Mouse (Mus musculus): Measurements from ENCODE around the gene Cd200r1. TPM values are rescaled to one million over a fixed set of nuclear protein-coding genes. Genes with fewer than 3 reads are reported as not detected.

Cd200r1 gene
- 4.8 and 8.2 TPM in 2 replicates for total RNA-seq (2015; ENCODE audit: low replicate concordance)
- 1.5 and 4.5 TPM in 2 replicates for total RNA-seq (2017; ENCODE audit: low replicate concordance)

DNA sequence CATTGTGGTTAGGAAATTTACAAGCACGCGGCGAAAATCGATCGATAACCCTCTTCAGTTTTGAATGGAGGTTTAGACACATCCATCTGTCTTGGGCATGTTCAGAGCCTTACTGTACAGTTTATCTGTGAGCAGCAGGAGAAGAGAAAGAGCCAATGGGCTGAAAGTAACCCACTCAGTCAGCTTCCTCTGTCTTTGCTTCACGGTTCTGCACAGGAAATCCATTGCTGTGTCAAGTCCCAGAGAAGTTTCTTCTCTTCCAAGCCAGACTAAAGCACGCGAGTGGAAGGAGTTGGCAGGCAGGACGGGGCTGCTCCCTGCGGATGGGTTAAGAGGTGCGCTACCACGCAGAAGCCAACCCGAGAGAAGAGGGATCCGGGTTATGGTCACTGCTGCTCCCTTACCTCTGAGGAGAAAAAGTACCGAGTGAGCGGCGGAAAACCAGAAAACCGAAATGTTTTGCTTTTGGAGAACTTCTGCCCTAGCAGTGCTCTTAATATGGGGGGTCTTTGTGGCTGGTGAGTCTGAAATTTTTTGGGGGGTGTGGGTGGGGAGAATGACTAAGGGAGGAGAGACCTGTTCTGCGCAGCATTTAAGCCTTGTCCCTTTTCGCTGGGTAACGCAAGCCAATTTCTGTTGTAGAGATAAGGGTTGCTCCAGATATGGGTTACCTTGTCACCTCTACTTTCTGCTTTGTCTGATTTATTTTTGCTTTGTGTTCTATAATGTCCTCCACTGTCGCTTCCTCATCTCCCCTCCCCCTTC is at the start of gene Cd200r1:
Gene Cd200r1 (plus strand): TSS at position 182 of the 765 bp plus-strand sequence.
- no peak for ATAC-seq (replicated peaks; ENCODE audit: low FRiP score, poor library complexity, severe bottlenecking)

GRCm38 (mm10) chr16:44716305-44717140 is 49.0 kb upstream of the Cd200r1 start:
- no peak for ATAC-seq (replicated peaks; ENCODE audit: low FRiP score, poor library complexity, severe bottlenecking)

- no peak for ATAC-seq (replicated peaks; ENCODE audit: low FRiP score, poor library complexity, severe bottlenecking)
Measured at GRCm38 (mm10) chr16:44717141-44717634, 48.3 kb upstream of the Cd200r1 start.

GRCm38 (mm10) chr16:44717838-44718237 is 47.7 kb upstream of the Cd200r1 start:
- no peak for ATAC-seq (replicated peaks; ENCODE audit: low FRiP score, poor library complexity, severe bottlenecking)

DNA sequence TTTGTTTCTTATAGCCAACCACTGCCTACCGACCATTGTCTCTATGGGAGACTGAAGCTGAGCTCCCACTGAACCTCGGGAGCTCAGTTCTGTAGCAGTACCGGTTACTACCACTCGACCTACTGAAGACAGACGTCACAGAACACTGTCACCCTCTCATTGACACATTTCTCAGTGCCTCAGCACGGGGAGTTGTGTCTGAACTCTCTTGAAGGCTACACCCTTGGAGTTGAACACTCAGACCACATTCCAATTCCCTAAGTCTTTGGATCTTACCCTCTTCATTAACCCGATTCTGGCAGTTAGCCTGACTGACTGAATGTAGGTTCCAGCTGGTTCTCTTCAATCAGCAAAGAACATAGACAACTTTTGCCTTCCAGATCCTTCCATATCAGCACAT is 46.2 kb upstream of the Cd200r1 start:
- ATAC-seq (replicated peaks; ENCODE audit: low FRiP score, poor library complexity, severe bottlenecking): no peak

DNA sequence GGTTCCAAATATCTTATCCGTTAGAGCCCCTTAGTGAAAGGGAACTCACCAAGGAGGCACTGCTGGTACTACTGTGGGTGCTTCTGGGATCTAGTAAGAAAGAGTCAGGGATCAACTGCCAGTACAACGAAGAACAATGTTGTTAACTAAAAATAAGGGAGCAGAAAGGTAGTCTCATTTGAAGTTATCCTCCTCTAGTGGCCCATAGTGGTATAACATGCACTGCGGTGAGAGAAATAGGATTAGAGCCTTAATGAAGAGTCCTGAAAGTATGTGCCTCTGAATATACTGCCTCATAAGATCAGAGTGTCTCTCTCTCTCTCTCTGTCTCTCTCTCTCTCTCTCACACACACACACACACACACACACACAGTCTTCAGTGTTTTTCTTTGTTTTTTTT is 45.0 kb upstream of the Cd200r1 start:
- ATAC-seq (replicated peaks; ENCODE audit: low FRiP score, poor library complexity, severe bottlenecking): no peak

DNA sequence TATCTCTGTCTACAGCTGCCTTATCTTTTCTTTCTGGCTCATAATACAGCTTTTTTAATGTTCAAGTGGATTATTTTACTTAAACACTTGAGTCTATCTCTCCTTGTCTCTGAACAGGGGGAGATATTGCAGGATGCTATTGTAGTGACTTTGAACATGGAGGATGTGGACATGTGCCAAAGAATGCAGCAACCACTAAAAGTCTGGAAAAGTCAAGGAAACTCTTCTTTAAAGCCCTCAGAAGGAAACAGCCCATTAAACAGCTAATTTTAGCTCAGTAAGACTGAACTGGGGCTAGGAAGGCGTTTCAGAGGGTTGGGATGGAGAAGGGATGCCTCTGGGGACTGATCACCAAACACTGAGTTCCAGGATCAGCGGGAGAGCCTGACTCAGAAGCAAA is 42.9 kb upstream of the Cd200r1 start:
- no peak for ATAC-seq (replicated peaks; ENCODE audit: low FRiP score, poor library complexity, severe bottlenecking)

- ATAC-seq (replicated peaks; ENCODE audit: low FRiP score, poor library complexity, severe bottlenecking): peak; percentile 95
Measured at GRCm38 (mm10) chr16:44724083-44724787, 41.3 kb upstream of the Cd200r1 start, which contains the start of gene Nepro. TSS of gene Nepro (plus strand) at chr16:44724301.

- ATAC-seq (replicated peaks; ENCODE audit: low FRiP score, poor library complexity, severe bottlenecking): 0 out of 2 replicates have a peak, but pooled peaks have one; percentile 7
Measured at GRCm38 (mm10) chr16:44724847-44725246, 40.7 kb upstream of the Cd200r1 start.

GRCm38 (mm10) chr16:44725286-44726223 is 40.0 kb upstream of the Cd200r1 start:
- ATAC-seq (replicated peaks; ENCODE audit: low FRiP score, poor library complexity, severe bottlenecking): peak; percentile 71

DNA sequence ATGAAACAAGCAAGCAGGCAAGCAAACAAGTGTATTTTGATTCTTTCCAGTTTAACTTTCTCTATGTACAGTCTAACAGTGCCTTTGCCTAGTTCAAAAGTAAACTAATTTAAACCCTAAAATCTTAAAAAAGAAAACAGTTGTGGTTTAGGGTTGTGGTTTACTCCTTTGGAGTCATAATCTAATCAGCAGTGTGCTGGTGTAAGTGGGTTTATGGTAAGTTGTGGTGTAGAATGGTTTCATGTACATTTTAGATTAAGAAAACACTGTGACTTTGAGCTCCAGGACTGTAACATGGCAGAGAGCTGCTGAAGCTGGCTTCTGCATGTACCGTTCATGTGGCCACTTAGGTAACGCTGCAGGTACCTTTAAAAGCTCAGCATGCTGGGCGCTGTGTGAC is 38.0 kb upstream of the Cd200r1 start:
- no peak for ATAC-seq (replicated peaks; ENCODE audit: low FRiP score, poor library complexity, severe bottlenecking)

DNA sequence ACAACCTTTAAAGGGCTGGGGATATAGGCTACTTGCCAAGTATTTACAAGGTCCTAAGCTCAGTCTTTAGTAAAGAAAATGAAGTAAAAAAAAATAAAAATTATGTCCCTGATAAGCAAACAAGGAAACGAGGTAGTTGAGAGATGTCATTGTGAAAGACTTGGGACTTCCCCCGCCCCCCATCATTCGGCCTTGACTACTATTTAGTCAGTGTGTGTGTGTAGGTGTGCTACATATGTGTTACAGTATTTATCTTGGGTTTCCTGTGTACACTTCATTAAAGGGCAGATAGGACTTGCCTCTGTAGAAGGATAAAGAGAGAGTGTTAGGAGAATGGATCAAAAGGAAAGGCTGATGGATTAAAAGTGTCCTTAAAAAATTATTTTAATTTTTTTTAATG is 31.5 kb upstream of the Cd200r1 start:
- no peak for ATAC-seq (replicated peaks; ENCODE audit: low FRiP score, poor library complexity, severe bottlenecking)

DNA sequence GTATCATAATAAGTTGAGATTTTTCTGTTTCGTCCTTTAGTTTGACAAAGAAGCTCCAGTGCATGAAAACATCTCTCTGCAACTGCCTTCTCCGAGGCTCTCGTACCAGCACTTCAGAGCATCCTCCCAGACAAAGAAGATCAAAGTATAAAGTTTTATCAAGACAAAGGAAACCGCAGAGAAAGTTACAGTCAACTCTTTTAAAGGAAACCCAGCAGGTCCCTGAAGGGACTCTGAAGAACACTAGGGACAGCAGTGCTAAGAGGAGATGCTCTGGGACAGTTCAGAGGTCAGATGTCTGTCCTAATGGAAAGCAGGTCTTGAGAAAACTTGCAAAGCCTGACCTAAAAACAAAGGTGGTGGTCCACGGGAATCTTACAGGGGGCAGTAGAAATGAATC is 29.9 kb upstream of the Cd200r1 start:
- no peak for ATAC-seq (replicated peaks; ENCODE audit: low FRiP score, poor library complexity, severe bottlenecking)

DNA sequence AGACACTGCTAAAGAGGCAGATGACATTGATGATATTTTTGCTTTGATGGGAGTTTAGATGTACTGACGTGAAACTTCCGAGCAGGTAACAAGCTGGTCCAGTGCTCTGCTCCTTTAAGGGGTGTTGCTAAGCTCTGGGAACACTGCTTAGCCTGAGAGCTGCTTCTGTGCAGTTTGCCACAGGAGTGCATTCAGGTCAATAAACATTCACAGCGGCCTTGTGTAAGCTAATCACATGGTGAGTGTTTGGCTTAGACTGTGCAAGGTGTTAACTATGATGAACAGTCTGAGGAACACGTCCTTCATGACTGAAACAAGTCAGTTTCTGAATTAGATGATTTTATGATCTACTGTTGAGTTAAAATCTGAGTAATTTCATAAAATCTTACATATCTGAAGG is 29.4 kb upstream of the Cd200r1 start:
- ATAC-seq (replicated peaks; ENCODE audit: low FRiP score, poor library complexity, severe bottlenecking): no peak

- ATAC-seq (replicated peaks; ENCODE audit: low FRiP score, poor library complexity, severe bottlenecking): no peak
Measured at GRCm38 (mm10) chr16:44742753-44743152, 22.8 kb upstream of the Cd200r1 start.

- peak; percentile 23; the same call in 1 of the 2 replicates for ATAC-seq (replicated peaks; ENCODE audit: low FRiP score, poor library complexity, severe bottlenecking)
Measured at GRCm38 (mm10) chr16:44745471-44745865, 20.1 kb upstream of the Cd200r1 start.

DNA sequence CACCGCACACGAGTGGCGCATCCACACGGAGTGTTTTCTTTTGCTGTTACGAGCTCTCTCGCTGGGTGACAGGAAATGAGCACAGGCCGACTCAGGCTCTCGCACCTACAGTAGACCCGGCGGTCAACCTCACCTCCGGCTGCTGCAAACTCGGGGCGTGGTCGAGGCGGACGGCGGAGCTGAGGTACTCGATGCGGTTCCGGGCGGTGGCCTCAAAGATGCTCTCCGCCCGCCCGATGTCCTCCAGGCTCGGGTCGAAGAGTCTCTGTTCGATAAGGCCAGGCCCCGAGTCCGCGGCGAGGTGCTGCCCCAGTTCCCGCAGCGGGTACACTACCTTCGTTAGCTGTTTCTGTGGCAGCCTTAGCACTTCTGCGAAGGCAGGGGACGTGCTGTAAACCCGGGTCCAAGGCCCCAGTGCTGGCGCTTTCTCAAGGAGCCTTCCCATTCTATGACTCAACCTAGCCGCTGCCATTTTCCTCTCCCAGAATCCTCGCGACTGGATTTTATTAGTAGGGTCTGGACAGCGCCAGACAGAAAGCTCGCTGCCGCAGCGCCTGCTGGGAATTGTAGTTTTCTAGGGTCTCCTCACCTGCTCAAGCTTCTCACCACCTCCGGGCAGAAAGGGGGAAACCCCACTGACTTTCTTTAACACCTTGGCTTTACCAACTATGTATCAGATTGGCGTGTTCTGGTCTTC is 19.5 kb upstream of the Cd200r1 start, which contains the start of gene Gtpbp8:
Gene Gtpbp8 (minus strand): TSS at position 498 of the 697 bp plus-strand sequence.
- ATAC-seq (replicated peaks; ENCODE audit: low FRiP score, poor library complexity, severe bottlenecking): peak; percentile 96

- ATAC-seq (replicated peaks; ENCODE audit: low FRiP score, poor library complexity, severe bottlenecking): no peak
Measured at GRCm38 (mm10) chr16:44748007-44748406, 17.5 kb upstream of the Cd200r1 start.

Measured in erythroblast, adult 5-6 weeks (primary cell).